Mouse (Mus musculus): ENCODE results near the gene Slco1a1. TPM values are rescaled to one million over a fixed set of nuclear protein-coding genes. Genes with fewer than 3 reads are reported as not detected.
"Not testable (repeated sequence)": the region's sequence is repeated elsewhere in the genome, so short reads cannot be mapped to it uniquely, and the experiment has no call there.

Slco1a1 gene
- total RNA-seq (2018; cell fraction: chromatin; rRNA removed) = not detected
- total RNA-seq (2018; cell fraction: cytosol; rRNA removed) = not detected
- not detected for total RNA-seq (2018; cell fraction: nucleus; rRNA removed)
- polyA plus RNA-seq (2018) = not detected in 3 replicates

- H3K27ac ChIP-seq = no peak within 1 kb of the TSS
- H3K4me3 ChIP-seq (ENCODE audit: inconsistent target) = no peak within 1 kb of the TSS
- H3K79me2 ChIP-seq (ENCODE audit: inconsistent target) = no peaks in the 10 kb centered on the region
- H3K36me3 ChIP-seq (ENCODE audit: inconsistent target) = no peaks in the 10 kb centered on the region
These were observed at the start of gene Slco1a1 for GRCm38 (mm10) chr6:141946862-141947261. Slco1a1 (minus strand) TSS chr6:141946962.

GRCm38 (mm10) chr6:141986772-141987171, 40.0 kb upstream of the Slco1a1 start:
- H3K27ac ChIP-seq = no peak overlapping the region
- 91% methylated on average over 6 of the region's 6 CpGs for WGBS (ENCODE audit: missing documents)
- H3K79me2 ChIP-seq (ENCODE audit: inconsistent target) = no peaks in the 10 kb centered on the region
- H3K4me3 ChIP-seq (ENCODE audit: inconsistent target) = no peak overlapping the region
- H3K36me3 ChIP-seq (ENCODE audit: inconsistent target) = no peaks in the 10 kb centered on the region

DNA sequence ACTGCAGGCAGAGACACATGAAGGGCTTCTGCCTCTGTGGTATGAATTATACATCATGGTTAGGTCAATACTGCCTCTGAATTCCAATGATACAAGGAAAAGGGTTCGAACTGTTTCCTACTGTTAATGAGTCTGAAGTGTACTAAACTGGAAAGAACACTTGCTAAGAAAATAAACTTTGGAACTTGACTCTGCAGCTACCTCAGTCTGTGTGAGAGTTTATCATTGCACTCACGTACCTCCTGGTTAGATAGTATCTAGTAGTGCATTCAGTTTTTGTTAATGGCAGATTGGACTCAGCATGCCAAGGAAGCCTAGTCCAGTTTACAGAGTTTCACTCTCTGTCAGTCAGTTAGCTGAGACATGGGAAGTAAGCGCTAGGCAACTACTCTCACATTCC, 37.9 kb upstream of the Slco1a1 start:
- Histone ChIP-seq H3K36me3 (ENCODE audit: inconsistent target) (no peaks in the 10 kb centered on the region), H3K27ac (no peak overlapping the region), H3K4me3 (ENCODE audit: inconsistent target) (no peak overlapping the region), H3K79me2 (ENCODE audit: inconsistent target) (no peaks in the 10 kb centered on the region)
- WGBS (ENCODE audit: missing documents) = 84% methylated on average over 3 of the region's 3 CpGs

DNA sequence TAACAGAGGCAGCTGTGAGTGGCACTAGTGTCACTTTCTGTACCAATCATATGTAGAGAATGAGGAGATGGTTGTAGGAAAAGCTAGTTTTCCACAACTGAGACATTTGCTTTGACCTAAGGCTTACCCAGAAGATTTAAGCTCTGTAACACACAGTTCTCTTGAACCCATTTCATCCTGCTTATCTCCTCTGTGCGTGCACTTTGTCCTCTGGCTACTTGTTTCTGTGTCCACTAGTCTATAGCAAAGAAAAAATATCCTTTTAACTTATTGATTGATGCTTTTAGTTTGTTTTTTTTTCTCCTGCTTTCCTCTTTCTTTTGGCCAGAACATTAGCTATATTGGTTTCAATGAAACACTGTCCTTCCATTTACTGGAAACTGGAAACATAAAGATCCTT, 15.7 kb upstream of the Slco1a1 start:
- H3K36me3 ChIP-seq (ENCODE audit: inconsistent target) = no peaks in the 10 kb centered on the region

DNA sequence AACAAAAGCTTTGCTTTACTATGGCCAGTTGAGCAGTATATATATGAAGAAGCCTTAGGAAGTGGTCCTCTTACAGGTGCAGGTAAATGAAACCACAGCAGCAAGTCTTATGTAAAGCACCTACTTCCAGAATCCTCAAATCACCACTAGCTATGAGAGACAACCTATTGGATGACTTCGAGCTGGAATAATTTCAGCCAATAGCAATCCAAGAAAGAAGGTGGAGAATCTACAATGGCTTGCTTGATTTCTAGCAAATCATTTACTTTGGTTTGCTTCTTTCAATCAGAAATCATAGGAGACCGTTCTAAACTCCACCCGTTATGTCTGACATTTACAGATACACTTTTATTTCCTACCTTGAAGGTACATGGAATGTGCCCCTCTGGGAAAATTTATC, 15.1 kb upstream of the Slco1a1 start:
- no peaks in the 10 kb centered on the region for H3K79me2 ChIP-seq (ENCODE audit: inconsistent target)
- no peak overlapping the region for H3K4me3 ChIP-seq (ENCODE audit: inconsistent target)
- no peak overlapping the region for H3K27ac ChIP-seq
- 87% methylated on average over 3 of the region's 3 CpGs for WGBS (ENCODE audit: missing documents)
- no peaks in the 10 kb centered on the region for H3K36me3 ChIP-seq (ENCODE audit: inconsistent target)

More for the DNA sequence above, 15.7 kb upstream of the Slco1a1 start:
- Histone ChIP-seq H3K27ac (no peak overlapping the region), H3K4me3 (ENCODE audit: inconsistent target) (no peak overlapping the region), H3K79me2 (ENCODE audit: inconsistent target) (no peaks in the 10 kb centered on the region)
- 62% methylated on average over 1 of the region's 1 CpGs for WGBS (ENCODE audit: missing documents)

DNA sequence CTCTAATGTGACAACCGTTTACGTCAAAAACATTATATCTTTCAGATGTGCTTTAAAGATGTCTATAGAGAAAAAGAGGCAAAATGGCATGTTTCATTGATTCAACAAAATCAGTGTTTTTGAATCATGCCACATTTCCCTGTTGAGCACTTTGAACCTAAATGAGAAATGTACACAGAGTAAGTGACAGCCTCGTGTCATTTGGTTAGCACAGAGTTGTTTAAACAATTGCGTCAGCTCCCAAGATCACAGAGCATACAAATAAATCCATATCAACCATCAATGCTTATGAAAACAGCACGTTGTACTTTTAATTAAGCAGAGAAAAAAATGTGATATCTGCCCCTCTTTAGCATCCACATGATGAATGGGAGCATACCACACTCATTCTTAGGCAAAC, 13.7 kb upstream of the Slco1a1 start:
- Histone ChIP-seq H3K4me3 (ENCODE audit: inconsistent target) (no peak overlapping the region), H3K27ac (no peak overlapping the region), H3K36me3 (ENCODE audit: inconsistent target) (no peaks in the 10 kb centered on the region), H3K79me2 (ENCODE audit: inconsistent target) (no peaks in the 10 kb centered on the region)
- WGBS (ENCODE audit: missing documents) = 82% methylated on average over 5 of the region's 5 CpGs

DNA sequence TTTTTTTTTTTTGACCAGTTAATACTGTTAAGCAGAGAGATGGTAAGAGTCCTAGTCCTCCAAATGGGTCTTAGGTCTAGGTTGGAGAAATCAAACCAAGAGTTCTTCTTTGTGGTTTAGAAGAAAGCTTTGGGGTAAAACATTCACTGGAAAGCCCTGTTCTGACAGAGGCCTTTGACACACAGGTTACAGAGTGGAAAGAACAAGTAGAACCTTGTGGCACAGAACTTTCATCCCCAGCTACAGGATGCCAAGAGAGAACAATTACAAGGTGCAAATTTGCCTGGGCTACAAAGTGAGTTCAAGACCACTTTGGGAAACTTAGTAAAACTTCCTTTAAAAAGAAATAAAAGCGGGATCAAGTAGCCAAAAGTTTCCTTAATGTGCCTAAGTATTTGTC, 6.3 kb downstream of the Slco1a1 start:
- Histone ChIP-seq H3K27ac (no peak overlapping the region), H3K4me3 (ENCODE audit: inconsistent target) (no peak overlapping the region), H3K79me2 (ENCODE audit: inconsistent target) (no peaks in the 10 kb centered on the region), H3K36me3 (ENCODE audit: inconsistent target) (no peaks in the 10 kb centered on the region)
- WGBS (ENCODE audit: missing documents) = 67% methylated on average over 1 of the region's 1 CpGs

DNA sequence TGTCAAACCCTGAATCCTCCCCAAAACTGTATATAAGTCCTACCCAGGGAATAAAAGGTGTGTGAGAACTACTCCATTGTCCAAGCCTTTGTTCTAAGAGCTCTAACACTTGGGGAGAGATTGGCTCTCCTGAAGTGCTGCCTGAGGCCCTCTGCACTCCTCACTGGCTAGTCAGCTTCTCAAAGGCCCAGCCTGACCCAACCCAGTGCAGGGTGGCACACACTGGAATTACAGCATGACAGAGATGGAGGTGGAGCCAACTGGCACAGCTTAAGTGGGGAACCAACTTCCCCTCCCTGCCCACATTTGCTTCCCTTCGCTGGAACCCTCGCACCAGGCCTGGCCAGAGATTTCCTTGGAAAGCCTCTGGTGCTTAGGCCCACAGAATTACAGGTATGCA, 48.6 kb downstream of the Slco1a1 start:
- Histone ChIP-seq H3K27ac (no peak overlapping the region), H3K79me2 (ENCODE audit: inconsistent target) (no peaks in the 10 kb centered on the region), H3K36me3 (ENCODE audit: inconsistent target) (no peaks in the 10 kb centered on the region), H3K4me3 (ENCODE audit: inconsistent target) (no peak overlapping the region)
- WGBS (ENCODE audit: missing documents) = 53% methylated on average over 2 of the region's 2 CpGs

DNA sequence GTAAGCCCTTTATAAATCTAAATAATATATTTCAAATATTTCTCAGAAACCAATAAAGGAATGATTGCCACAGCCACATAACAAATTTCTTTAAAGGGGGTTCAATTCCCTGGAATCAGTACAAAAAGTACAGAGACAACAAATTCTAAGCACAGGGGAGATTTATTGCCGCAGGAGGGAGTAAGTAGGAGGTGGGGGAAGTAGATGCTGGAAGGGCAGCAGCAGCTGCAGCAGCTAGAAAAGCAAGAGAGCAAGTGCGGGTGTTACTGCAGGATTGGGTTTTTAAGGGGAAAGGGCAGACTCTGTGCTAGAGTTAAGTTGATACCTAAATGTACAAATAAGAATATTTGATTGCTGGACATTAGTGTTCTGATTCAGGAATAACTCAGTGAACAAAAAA, 57.0 kb downstream of the Slco1a1 start:
- 31% methylated on average over 2 of the region's 2 CpGs for WGBS (ENCODE audit: missing documents)
- no peaks in the 10 kb centered on the region for H3K79me2 ChIP-seq (ENCODE audit: inconsistent target)
- H3K4me3 ChIP-seq (ENCODE audit: inconsistent target) = no peak overlapping the region
- H3K36me3 ChIP-seq (ENCODE audit: inconsistent target) = no peaks in the 10 kb centered on the region
- no peak overlapping the region for H3K27ac ChIP-seq

- H3K79me2 ChIP-seq (ENCODE audit: inconsistent target) = no peaks in the 10 kb centered on the region
- 65% methylated on average over 2 of the region's 2 CpGs for whole genome bisulfite sequencing (ENCODE audit: missing documents)
- no peak overlapping the region for H3K4me3 ChIP-seq (ENCODE audit: inconsistent target)
- no peaks in the 10 kb centered on the region for H3K36me3 ChIP-seq (ENCODE audit: inconsistent target)
- H3K27ac ChIP-seq = no peak overlapping the region
These were observed 58.5 kb downstream of the Slco1a1 start for GRCm38 (mm10) chr6:141888248-141888647.

- no peak overlapping the region for H3K27ac ChIP-seq
- no peak overlapping the region for H3K4me3 ChIP-seq (ENCODE audit: inconsistent target)
- no peaks in the 10 kb centered on the region for H3K79me2 ChIP-seq (ENCODE audit: inconsistent target)
- no peaks in the 10 kb centered on the region for H3K36me3 ChIP-seq (ENCODE audit: inconsistent target)
- 80% methylated on average over 1 of the region's 1 CpGs for WGBS (ENCODE audit: missing documents)
These were observed 64.2 kb downstream of the Slco1a1 start for GRCm38 (mm10) chr6:141882581-141882980.

DNA sequence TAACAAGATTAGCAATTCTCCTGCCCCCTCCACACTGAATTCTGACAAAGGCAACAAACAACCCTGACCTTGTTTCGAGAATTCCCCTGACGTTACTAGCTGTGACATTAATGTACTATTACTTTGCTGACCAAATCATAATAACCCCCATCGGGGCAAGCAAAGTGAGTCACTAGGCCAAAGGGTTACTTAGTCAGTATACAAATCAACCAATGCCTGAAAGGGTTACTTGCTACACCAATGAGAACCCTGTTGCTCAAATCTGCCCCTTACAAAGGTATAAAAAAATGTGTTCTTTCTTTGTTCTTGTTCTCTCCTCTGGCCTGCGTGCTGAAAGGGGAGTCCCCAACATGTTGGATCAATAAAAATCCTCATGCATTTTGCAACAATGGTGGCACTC, 71.0 kb downstream of the Slco1a1 start:
- 82% methylated on average over 3 of the region's 4 CpGs for WGBS (ENCODE audit: missing documents)
- H3K79me2 ChIP-seq (ENCODE audit: inconsistent target); H3K4me3 ChIP-seq (ENCODE audit: inconsistent target); H3K27ac ChIP-seq; H3K36me3 ChIP-seq (ENCODE audit: inconsistent target): not testable (repeated sequence)

GRCm38 (mm10) chr6:141871711-141872110, 75.1 kb downstream of the Slco1a1 start:
- Histone ChIP-seq H3K79me2 (ENCODE audit: inconsistent target) (no peaks in the 10 kb centered on the region), H3K36me3 (ENCODE audit: inconsistent target) (no peaks in the 10 kb centered on the region), H3K27ac (no peak overlapping the region), H3K4me3 (ENCODE audit: inconsistent target) (no peak overlapping the region)
- 64% methylated on average over 2 of the region's 2 CpGs for WGBS (ENCODE audit: missing documents)

DNA sequence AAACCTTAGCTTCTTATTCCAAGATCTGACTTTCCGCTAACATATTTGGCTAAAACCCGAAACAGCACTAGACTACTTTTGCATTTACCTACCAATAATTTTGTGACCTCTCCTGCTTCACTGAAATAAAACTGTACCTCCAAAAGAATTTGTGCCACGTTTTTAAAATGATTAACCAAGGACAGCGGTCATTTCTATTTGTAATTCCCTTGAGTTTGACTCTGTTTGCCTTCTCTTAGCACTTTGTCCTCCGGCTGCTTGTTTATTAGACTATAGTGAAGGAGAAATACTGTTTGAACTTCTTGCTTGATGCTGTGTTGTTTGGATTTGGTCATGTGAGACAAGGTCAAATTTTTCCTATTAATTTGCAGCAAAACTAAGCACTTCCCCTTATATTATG, 78.0 kb downstream of the Slco1a1 start:
- Histone ChIP-seq H3K4me3 (ENCODE audit: inconsistent target) (no peak overlapping the region), H3K36me3 (ENCODE audit: inconsistent target) (no peaks in the 10 kb centered on the region), H3K79me2 (ENCODE audit: inconsistent target) (no peaks in the 10 kb centered on the region), H3K27ac (no peak overlapping the region)
- WGBS (ENCODE audit: missing documents) = 84% methylated on average over 5 of the region's 5 CpGs

GRCm38 (mm10) chr6:141866026-141866425, 80.7 kb downstream of the Slco1a1 start:
- no peaks in the 10 kb centered on the region for H3K79me2 ChIP-seq (ENCODE audit: inconsistent target)
- H3K36me3 ChIP-seq (ENCODE audit: inconsistent target) = no peaks in the 10 kb centered on the region
- no peak overlapping the region for H3K27ac ChIP-seq
- H3K4me3 ChIP-seq (ENCODE audit: inconsistent target) = no peak overlapping the region
- 89% methylated on average over 5 of the region's 5 CpGs for WGBS (ENCODE audit: missing documents)

- Histone ChIP-seq H3K36me3 (ENCODE audit: inconsistent target) (no peaks in the 10 kb centered on the region), H3K79me2 (ENCODE audit: inconsistent target) (no peaks in the 10 kb centered on the region), H3K4me3 (ENCODE audit: inconsistent target) (no peak overlapping the region), H3K27ac (no peak overlapping the region)
- WGBS (ENCODE audit: missing documents) = 90% methylated on average over 8 of the region's 8 CpGs
These were observed 88.8 kb downstream of the Slco1a1 start for GRCm38 (mm10) chr6:141857735-141858531.
